Mouse (Mus musculus) ES-Bruce4 (cell line): ENCODE data around the gene Tbc1d8. TPM values are rescaled to one million over a fixed set of nuclear protein-coding genes. Genes with fewer than 3 reads are reported as not detected.

Source experiments
- H3K27ac ChIP-seq: 2 replicates; pipeline ENCODE4 v1.5.1; 2012; ENCODE audit warnings: low read length, inconsistent platforms; ENCODE audit not compliant: insufficient read depth
- H3K27me3 ChIP-seq: 2 replicates; pipeline ENCODE4 v1.6.1; 2012; ENCODE audit warnings: mild to moderate bottlenecking, low read length, inconsistent platforms; ENCODE audit not compliant: control insufficient read depth, poor library complexity, insufficient read depth, severe bottlenecking
- H3K36me3 ChIP-seq: 2 replicates; pipeline ENCODE4 v1.6.1; 2012; ENCODE audit warnings: inconsistent platforms, mild to moderate bottlenecking, low read length, moderate library complexity; ENCODE audit not compliant: control insufficient read depth, poor library complexity, insufficient read depth, severe bottlenecking
- H3K4me1 ChIP-seq: one replicate; pipeline ENCODE4 v1.8.1; 2011; ENCODE audit warnings: low read length; ENCODE audit not compliant: control insufficient read depth, insufficient read depth
- H3K4me3 ChIP-seq: 2 replicates; pipeline ENCODE4 v1.5.1; 2011; ENCODE audit warnings: low read depth, mild to moderate bottlenecking, low read length
- H3K9ac ChIP-seq: 2 replicates; pipeline ENCODE4 v1.6.1; 2012; ENCODE audit warnings: low read depth, mild to moderate bottlenecking, inconsistent platforms; ENCODE audit not compliant: poor library complexity, severe bottlenecking
- H3K9me3 ChIP-seq: replicated peaks from 2 replicates; pipeline ENCODE4 v1.6.1; 2012; ENCODE audit warnings: mild to moderate bottlenecking, low read length, inconsistent platforms; ENCODE audit not compliant: control insufficient read depth, poor library complexity, insufficient read depth, severe bottlenecking
- CTCF ChIP-seq: IDR thresholded peaks from one replicate; pipeline ENCODE4 v1.8.1; 2011; ENCODE audit warnings: low read depth, low read length
- EP300 ChIP-seq: IDR thresholded peaks from 2 replicates; pipeline ENCODE4 v1.6.1; 2011; ENCODE audit warnings: low read depth, low read length; ENCODE audit not compliant: insufficient read depth
- POLR2A ChIP-seq: IDR thresholded peaks from one replicate; pipeline ENCODE4 v1.8.1; 2011; ENCODE audit warnings: low read length; ENCODE audit not compliant: insufficient read depth
- polyA plus RNA-seq: library from polyadenylated mRNA; stranded (reverse); fragments of >200 nt; gene quantifications from 2 replicates; pipeline ENCODE4 v1.2.4, GENCODE M21; 2011; ENCODE audit warnings: low read depth; ENCODE audit not compliant: missing spikeins, insufficient read depth, insufficient read length

The Tbc1d8 gene
- polyA plus RNA-seq, 1 experiment, result 35.2 TPM

GRCm38 (mm10) chr1:39367045-39367444 lies 111.5 kb downstream of the Tbc1d8 start:
- Histone ChIP-seq H3K9me3 (no peaks in the 10 kb centered on the region), H3K4me1 (no peaks in the 10 kb centered on the region), H3K4me3 (peak overlapping the region; percentile 66), H3K36me3 (peaks cover 40% of the 10 kb centered on the region), H3K27me3 (no peaks in the 10 kb centered on the region), H3K9ac (peak overlapping the region; percentile 44), H3K27ac (no peak overlapping the region)
- TF ChIP-seq POLR2A (no peak), EP300 (no peak), CTCF (no peak)

GRCm38 (mm10) chr1:39365562-39365961 lies 113.0 kb downstream of the Tbc1d8 start:
- Histone ChIP-seq H3K9me3 (no peaks in the 10 kb centered on the region), H3K27ac (no peak overlapping the region), H3K36me3 (peaks cover 25% of the 10 kb centered on the region), H3K9ac (no peak overlapping the region), H3K27me3 (no peaks in the 10 kb centered on the region), H3K4me3 (no peak overlapping the region), H3K4me1 (no peaks in the 10 kb centered on the region)
- TF ChIP-seq CTCF, result no peak

GRCm38 (mm10) chr1:39362515-39362893 lies 116.1 kb downstream of the Tbc1d8 start:
- Histone ChIP-seq H3K9ac (peak overlapping the region; percentile 18; the same call in 1 of the 2 replicates), H3K4me1 (no peaks in the 10 kb centered on the region), H3K36me3 (no peaks in the 10 kb centered on the region), H3K27ac (0 out of 2 replicates have a peak overlapping the region, but pooled peaks have one; percentile 63), H3K27me3 (no peaks in the 10 kb centered on the region), H3K4me3 (no peak overlapping the region), H3K9me3 (no peaks in the 10 kb centered on the region)
- TF ChIP-seq EP300, result no peak
- TF ChIP-seq POLR2A, result no peak
- TF ChIP-seq CTCF, result no peak

- no peaks in the 10 kb centered on the region for H3K4me1 ChIP-seq
- no peaks in the 10 kb centered on the region for H3K9me3 ChIP-seq
- H3K9ac ChIP-seq, result 0 out of 2 replicates have a peak overlapping the region, but pooled peaks have one; percentile 8
- H3K36me3 ChIP-seq, result no peaks in the 10 kb centered on the region
- H3K4me3 ChIP-seq, result peak overlapping the region; percentile 30
- TF ChIP-seq EP300, result no peak
- TF ChIP-seq CTCF, result peak; percentile 45
- H3K27me3 ChIP-seq, result no peaks in the 10 kb centered on the region
- no peak overlapping the region for H3K27ac ChIP-seq
These were observed 116.6 kb downstream of the Tbc1d8 start for GRCm38 (mm10) chr1:39361754-39362514.

- no peak overlapping the region for H3K27ac ChIP-seq
- H3K4me1 ChIP-seq, result peaks cover 2% of the 10 kb centered on the region
- no peaks in the 10 kb centered on the region for H3K27me3 ChIP-seq
- no peaks in the 10 kb centered on the region for H3K36me3 ChIP-seq
- no peaks in the 10 kb centered on the region for H3K9me3 ChIP-seq
- H3K4me3 ChIP-seq, result no peak overlapping the region
- no peak overlapping the region for H3K9ac ChIP-seq
- TF ChIP-seq CTCF (no peak), EP300 (no peak), POLR2A (no peak)
These were observed 129.1 kb downstream of the Tbc1d8 start for GRCm38 (mm10) chr1:39349427-39349826.

GRCm38 (mm10) chr1:39349001-39349400 lies 129.6 kb downstream of the Tbc1d8 start:
- H3K27me3 ChIP-seq, result no peaks in the 10 kb centered on the region
- no peak overlapping the region for H3K4me3 ChIP-seq
- TF ChIP-seq EP300 (no peak), CTCF (no peak), POLR2A (no peak)
- peaks cover 2% of the 10 kb centered on the region for H3K4me1 ChIP-seq
- H3K9ac ChIP-seq, result no peak overlapping the region
- no peaks in the 10 kb centered on the region for H3K36me3 ChIP-seq
- no peaks in the 10 kb centered on the region for H3K9me3 ChIP-seq
- H3K27ac ChIP-seq, result no peak overlapping the region
